Mouse (Mus musculus) stomach, embryonic 16.5 days (tissue): ENCODE measurements at regions not wholly inside any gene's neighbourhood (a gene's known extent, or its start where the extent isn't known, plus 50 kb on each side); places are given as distances from the start of the nearest gene placed in this dataset.

Source experiments
- ATAC-seq: fragments of 200-750 bp; cut with Nextera tagmentation; 2 replicates; pipeline ENCODE4 v1.8.0; 2017; ENCODE audit warnings: moderate number of reproducible peaks, moderate TSS enrichment; ENCODE audit not compliant: insufficient read depth, low FRiP score
- H3K27ac ChIP-seq: fragments of 300-500 bp; sonication (generic); 2 replicates; pipeline ENCODE4 v1.5.1; 2014; ENCODE audit warnings: low read length
- H3K27me3 ChIP-seq: fragments of 300-500 bp; sonication (generic); 2 replicates; pipeline ENCODE4 v1.6.1; 2014; ENCODE audit warnings: low read length, control low read depth, mixed read lengths; ENCODE audit not compliant: control insufficient read depth, insufficient read depth
- H3K36me3 ChIP-seq: fragments of 300-500 bp; sonication (generic); 2 replicates; pipeline ENCODE4 v1.6.1; 2014; ENCODE audit warnings: low read length; ENCODE audit not compliant: control insufficient read depth, insufficient read depth
- H3K4me1 ChIP-seq: fragments of 300-500 bp; sonication (generic); 2 replicates; pipeline ENCODE4 v1.6.1; 2014; ENCODE audit warnings: low read length, control low read depth, mixed read lengths; ENCODE audit not compliant: control insufficient read depth, insufficient read depth
- H3K4me2 ChIP-seq: fragments of 300-500 bp; sonication (generic); 2 replicates; pipeline ENCODE4 v1.6.1; 2014; ENCODE audit warnings: low read depth, low read length, mixed read lengths
- H3K4me3 ChIP-seq: fragments of 300-500 bp; sonication (generic); replicated peaks from 2 replicates; pipeline ENCODE4 v1.5.1; 2014; ENCODE audit warnings: mild to moderate bottlenecking, low read length
- H3K9ac ChIP-seq: fragments of 300-500 bp; sonication (generic); 2 replicates; pipeline ENCODE4 v1.6.1; 2014; ENCODE audit warnings: low read length
- H3K9me3 ChIP-seq: fragments of 300-500 bp; sonication (generic); replicated peaks from 2 replicates; pipeline ENCODE4 v1.6.1; 2016; ENCODE audit warnings: low read length, control low read depth; ENCODE audit not compliant: control insufficient read depth
- WGBS: fragments of 180-500 bp; shearing (Covaris S2); extraction: QIAGEN DNeasy Blood & Tissue Kit; methylation state at CpG from one replicate; pipeline ENCODE4 v1.1.7; 2014; 5-methylcytosine and 5-hydroxymethylcytosine counted together

GRCm38 (mm10) chr7:34462069-34462468 lies 69.0 kb upstream of the Lsm14a start:
- no peaks in the 10 kb centered on the region for H3K27me3 ChIP-seq
- no peaks in the 10 kb centered on the region for H3K36me3 ChIP-seq
- no peak overlapping the region for H3K4me3 ChIP-seq
- no peaks in the 10 kb centered on the region for H3K9me3 ChIP-seq
- no peak overlapping the region for H3K27ac ChIP-seq
- no peaks in the 10 kb centered on the region for H3K4me1 ChIP-seq
- H3K4me2 ChIP-seq: no peak overlapping the region
- WGBS: 58% methylated on average over 9 of the region's 9 CpGs
- H3K9ac ChIP-seq: no peak overlapping the region
- ATAC-seq: no peak

GRCm38 (mm10) chr7:34459834-34460495 lies 66.8 kb upstream of the Lsm14a start:
- Histone ChIP-seq H3K27ac (no peak overlapping the region), H3K36me3 (no peaks in the 10 kb centered on the region), H3K9ac (no peak overlapping the region), H3K4me1 (no peaks in the 10 kb centered on the region), H3K4me2 (no peak overlapping the region), H3K9me3 (no peaks in the 10 kb centered on the region), H3K4me3 (no peak overlapping the region), H3K27me3 (no peaks in the 10 kb centered on the region)
- ATAC-seq: no peak
- WGBS: 60% methylated on average over 3 of the region's 3 CpGs

GRCm38 (mm10) chr7:34458851-34459250 lies 65.7 kb upstream of the Lsm14a start:
- H3K4me3 ChIP-seq: no peak overlapping the region
- H3K27me3 ChIP-seq: no peaks in the 10 kb centered on the region
- H3K9ac ChIP-seq: no peak overlapping the region
- no peak overlapping the region for H3K27ac ChIP-seq
- WGBS: 81% methylated on average over 4 of the region's 4 CpGs
- ATAC-seq: no peak
- H3K36me3 ChIP-seq: no peaks in the 10 kb centered on the region
- no peaks in the 10 kb centered on the region for H3K4me1 ChIP-seq
- H3K9me3 ChIP-seq: no peaks in the 10 kb centered on the region
- no peak overlapping the region for H3K4me2 ChIP-seq

- H3K27me3 ChIP-seq: no peaks in the 10 kb centered on the region
- no peaks in the 10 kb centered on the region for H3K36me3 ChIP-seq
- ATAC-seq: no peak
- H3K4me3 ChIP-seq: no peak overlapping the region
- H3K4me1 ChIP-seq: no peaks in the 10 kb centered on the region
- no peak overlapping the region for H3K9ac ChIP-seq
- H3K9me3 ChIP-seq: no peaks in the 10 kb centered on the region
- WGBS: 81% methylated on average over 2 of the region's 2 CpGs
- H3K4me2 ChIP-seq: no peak overlapping the region
- no peak overlapping the region for H3K27ac ChIP-seq
Observed at GRCm38 (mm10) chr7:34448364-34448763, 55.2 kb upstream of the Lsm14a start.

GRCm38 (mm10) chr7:34444263-34444662 lies 51.1 kb upstream of the Lsm14a start:
- H3K9ac ChIP-seq: no peak overlapping the region
- no peaks in the 10 kb centered on the region for H3K36me3 ChIP-seq
- no peak overlapping the region for H3K27ac ChIP-seq
- H3K9me3 ChIP-seq: no peaks in the 10 kb centered on the region
- H3K4me2 ChIP-seq: no peak overlapping the region
- no peak overlapping the region for H3K4me3 ChIP-seq
- 51% methylated on average over 17 of the region's 17 CpGs for WGBS
- ATAC-seq: no peak
- no peaks in the 10 kb centered on the region for H3K4me1 ChIP-seq
- H3K27me3 ChIP-seq: no peaks in the 10 kb centered on the region
